Mouse (Mus musculus): Measurements from ENCODE around the gene Col6a4. TPM values are rescaled to one million over a fixed set of nuclear protein-coding genes. Genes with fewer than 3 reads are reported as not detected.

Gene Col6a4
- total RNA-seq, 4 experiments from 2014 or later, result not detected

DNA sequence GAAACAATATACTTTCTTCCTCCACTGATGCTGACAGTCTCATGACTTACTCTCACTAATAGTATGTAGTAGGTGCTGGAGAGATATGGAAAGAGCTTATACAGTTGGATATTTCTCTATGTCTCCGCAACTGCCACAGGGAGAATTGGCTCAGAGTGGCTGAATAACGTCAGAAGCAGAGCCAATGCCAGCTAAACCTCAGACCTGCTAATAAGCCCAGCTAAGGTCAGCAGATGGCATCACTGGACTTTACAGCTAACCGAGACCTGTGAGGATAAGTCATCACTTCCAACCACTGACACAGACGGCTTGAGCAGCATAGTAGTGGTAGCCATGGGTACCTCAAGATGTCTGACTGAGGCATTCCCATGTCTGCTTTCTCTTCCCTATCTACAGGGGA lies 22.6 kb downstream of the Col6a4 start:
- no peak for DNase-seq (ENCODE audit: low spot score in 2 of 2)

DNA sequence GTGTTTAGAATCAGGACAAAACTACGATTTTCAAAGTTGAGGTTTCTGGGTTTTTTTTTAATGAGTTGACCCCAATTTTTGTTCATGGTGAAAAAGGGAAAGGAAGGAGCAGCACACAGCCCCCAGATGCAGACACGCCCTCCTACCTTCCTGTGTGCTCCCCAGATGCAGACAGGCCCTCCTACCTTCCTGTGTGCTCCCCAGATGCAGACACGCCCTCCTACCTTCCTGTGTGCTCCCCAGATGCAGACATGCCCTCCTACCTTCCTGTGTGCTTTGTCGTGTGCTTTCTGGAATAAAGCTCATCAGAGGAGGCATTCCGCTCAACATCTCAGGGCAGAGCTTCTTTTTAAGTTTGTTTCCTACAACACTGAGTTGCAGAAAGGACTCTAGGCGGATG lies 24.9 kb downstream of the Col6a4 start:
- DNase-seq (ENCODE audit: low spot score in 2 of 2), result no peak

DNA sequence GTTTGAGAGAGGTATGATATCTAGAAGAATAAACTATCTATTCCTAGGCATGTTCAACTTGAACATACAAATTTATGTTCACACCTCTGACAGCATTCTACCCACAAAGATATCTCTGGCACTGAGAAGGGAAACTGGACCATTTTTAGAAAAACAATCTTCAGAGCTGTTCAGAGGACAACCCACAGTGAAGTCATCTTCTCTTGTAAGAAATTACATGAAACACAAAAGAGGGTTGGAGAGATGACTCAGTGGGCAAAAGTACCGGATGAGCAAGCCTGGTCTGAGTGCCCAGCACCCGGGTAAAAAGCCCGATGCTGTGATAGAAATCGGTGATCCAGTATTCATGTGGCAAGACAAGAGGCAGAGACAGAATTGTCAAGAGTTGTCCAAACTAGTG lies 43.1 kb downstream of the Col6a4 start:
- DNase-seq (ENCODE audit: low spot score in 2 of 2), result no peak

DNA sequence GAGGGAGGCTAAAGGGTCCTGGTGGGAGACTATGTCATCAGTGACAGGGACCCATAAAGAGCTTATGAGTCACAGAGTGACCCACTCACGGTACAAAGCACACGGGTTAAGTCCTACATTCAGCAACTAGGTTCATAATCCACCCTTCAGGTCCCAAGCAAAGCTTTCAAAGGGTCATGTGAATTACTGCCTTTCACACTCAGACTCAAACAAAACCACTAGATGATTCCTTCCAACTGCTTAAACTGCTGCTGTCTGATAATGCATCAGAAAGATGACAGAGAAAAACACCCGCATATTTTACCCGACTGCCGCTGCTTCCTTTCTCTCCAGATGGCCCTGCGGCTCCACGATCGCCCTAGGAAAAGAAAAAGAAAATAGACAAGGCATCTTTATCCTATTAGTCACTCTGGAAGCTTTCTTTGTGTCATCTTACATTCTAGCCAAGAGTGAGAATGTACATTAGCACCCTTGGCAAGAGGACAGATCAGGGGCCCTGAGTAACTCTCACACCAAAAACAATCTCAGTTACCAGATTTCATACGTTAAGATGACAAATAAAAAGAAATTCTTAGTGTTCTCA lies 52.6 kb downstream of the Col6a4 start:
- no peak for DNase-seq (ENCODE audit: low spot score in 2 of 2)

DNA sequence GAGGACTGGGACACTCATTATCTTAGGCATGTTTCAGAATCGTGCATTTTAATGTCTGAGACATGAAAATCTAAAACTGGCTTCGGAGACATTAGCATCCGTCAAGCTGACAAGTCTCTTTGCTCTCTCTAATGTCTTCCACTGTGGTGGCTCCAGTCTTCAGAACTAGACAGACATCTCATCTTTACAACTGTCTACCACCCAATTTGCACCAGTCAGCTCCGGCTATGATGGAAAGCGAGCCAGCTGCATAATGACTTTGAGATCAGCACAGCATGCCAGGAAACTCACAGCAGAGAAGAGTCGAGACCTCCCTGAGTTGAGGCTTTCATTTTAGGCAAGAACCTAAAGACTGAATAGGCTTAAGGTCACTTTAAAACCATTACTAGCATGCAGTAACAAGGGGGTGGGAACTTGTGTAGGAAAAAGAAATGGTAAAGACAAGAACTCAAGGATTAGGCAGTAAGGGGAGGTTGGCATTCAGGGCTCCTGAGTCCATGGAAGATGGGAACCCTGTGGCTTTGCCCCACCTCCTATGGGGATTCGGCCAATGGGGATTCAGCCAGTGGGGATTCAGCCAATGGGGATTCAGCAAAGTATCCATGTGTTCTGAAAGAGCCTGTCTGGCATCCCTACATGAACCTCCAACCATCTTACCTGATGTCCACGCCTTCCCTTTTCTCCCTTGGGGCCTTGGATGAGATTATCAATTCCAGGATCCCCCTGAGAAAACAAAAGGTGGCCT lies 56.5 kb downstream of the Col6a4 start:
- no peak for DNase-seq (ENCODE audit: low spot score in 2 of 2)

DNA sequence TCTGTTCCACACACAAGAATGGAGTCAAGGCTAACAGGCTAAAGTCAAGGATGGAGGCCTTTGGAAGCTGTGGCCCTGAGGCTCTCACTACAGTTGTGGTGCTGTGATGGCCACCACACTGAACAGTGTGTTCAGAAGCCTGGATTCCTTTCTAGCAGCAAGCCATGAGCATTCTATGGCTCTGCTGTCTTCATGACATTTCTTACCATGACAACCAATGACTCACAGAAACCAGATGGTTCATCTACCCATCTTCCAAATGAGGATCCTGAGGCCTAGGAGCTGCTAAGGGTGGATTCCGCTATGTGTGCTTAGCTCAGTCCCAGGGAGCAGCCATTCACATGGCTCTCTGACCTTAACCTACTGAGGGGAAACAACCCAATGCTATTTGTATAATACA lies 57.3 kb downstream of the Col6a4 start:
- no peak for DNase-seq (ENCODE audit: low spot score in 2 of 2)

DNA sequence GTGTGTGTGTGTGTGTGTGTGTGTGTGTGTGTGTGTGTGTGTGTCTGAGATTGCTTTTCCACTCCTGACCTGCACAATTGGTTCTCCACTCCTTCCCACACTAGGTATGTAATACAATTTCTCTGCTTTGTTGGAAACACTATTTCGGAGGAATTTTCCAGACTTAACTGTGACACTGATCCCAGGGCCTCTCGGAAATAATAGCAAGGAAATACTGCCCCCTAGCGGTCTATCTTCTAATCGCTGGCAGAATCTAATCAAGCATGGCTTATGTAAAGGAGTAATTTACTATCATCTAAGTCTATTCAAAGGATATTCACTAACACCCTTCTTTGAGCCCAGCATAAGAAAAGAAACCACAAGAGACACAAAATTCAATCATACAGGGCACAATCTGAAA lies 57.7 kb downstream of the Col6a4 start:
- DNase-seq (ENCODE audit: low spot score in 2 of 2), result no peak

DNA sequence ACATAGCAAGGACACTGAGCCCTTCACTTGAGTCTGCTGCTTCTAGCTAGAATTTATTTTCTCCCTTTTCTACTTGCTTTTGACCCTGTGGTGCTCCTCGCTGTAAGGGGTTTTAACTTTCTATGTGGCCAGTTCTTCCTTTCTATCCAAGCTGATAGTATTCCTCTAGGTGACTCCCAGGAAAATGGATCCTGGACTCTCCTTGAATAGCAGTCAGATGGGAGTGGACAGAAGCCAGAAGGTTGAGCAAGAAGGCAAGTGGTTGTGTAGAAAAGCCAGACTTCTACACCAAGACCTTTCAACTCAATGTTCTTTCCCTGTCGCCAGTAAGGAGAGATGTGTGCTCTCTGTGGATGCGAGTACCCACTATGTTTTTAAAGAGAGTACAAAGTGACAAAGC lies 80.9 kb downstream of the Col6a4 start:
- no peak for DNase-seq (ENCODE audit: low spot score in 2 of 2)

DNA sequence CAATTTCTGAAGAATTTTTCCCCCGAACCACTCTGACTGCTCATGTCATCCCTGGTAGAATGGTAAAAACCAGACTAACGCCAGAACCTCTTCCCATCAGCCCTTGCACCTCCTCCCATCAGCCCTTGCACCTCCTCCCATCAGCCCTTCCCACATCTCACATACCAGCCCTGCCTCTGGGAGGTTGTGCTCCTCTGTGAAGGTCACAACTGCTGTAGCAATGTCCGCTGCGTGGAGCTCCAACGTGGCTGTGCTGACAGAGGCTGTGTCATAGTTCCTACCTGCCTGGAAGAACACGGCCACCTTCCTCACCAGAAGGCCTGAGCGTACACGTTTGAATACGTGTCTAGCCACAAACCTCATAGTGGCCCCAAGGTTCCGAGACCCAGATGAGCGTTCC lies 83.4 kb downstream of the Col6a4 start:
- no peak for DNase-seq (ENCODE audit: low spot score in 2 of 2)

DNA sequence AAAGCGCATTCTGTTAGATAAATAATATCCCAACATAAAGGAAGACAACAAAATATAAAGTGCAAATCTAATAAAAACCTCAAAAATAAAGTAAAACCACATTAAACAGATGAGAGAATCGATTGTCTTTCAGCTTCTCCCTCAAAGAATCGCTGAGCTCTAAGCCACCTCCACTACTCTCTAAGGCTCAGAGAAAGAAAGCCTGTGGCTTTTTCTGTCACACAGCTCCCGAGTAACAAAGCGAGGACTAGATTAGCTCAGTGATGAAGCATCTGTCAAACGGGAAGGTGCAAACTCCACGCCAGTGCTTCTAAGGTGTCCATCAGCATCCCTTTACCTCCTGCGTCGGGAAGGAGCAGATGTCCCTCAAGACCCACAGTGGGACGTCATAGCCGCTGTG lies 98.6 kb downstream of the Col6a4 start:
- no peak for DNase-seq (ENCODE audit: low spot score in 2 of 2)

DNA sequence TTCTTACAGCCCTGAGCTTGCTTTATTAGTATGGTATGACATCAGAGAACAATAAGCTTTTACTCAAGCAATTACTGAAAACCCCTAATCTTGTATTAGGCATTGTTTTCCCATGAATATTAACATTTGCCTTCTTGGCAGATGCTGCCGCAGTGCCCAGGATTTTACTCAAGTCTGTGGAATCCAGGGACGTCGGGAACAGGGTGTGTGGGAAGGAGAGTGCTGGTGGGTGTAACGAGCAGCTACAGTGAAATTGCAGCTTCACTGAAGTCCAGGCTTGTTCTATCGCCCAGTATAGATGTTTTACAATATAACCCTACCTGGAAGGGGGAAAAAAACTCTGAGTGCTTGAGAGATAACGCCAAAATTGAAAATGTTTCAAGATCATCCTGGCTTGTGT lies 104.2 kb downstream of the Col6a4 start:
- no peak for DNase-seq (ENCODE audit: low spot score in 2 of 2)

DNA sequence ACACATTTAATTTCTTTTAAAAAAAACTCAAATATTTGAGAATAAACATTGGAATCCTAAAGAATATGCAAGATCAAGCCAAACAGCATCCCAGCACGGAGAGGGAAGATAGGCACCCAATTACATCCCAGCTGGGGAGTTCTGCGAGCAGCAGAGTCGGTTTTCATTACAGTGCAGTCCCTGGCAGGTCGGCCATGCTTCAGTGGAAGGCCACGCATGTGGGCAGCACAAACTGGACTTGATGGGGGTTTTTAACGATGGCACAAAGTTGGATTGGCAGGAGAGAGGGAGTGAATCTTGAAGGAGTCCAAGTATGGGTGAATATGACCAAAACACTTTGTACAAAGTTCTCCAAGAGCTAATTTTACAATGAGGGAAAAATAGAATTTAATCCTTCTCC lies 106.5 kb downstream of the Col6a4 start:
- DNase-seq (ENCODE audit: low spot score in 2 of 2), result no peak

DNA sequence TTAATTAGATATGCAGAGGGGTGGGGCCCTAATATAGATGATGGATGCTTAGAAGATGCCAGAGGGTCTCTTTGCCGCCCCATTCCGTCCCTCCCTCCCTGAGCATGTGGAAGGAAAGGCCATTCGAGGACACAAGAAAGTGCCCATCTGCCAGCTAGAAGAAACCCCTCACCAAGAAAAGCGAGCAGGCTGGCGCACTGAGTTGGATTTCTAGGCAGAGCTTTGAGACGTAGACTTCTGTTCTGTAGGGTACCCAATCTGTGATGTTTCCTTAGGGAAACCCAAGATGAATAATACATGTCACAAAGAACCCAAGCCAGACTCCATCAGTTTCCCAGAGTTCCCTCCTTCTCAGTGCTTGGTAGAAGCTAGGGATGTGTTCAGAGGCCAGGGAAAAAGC lies 107.1 kb downstream of the Col6a4 start:
- no peak for DNase-seq (ENCODE audit: low spot score in 2 of 2)

DNA sequence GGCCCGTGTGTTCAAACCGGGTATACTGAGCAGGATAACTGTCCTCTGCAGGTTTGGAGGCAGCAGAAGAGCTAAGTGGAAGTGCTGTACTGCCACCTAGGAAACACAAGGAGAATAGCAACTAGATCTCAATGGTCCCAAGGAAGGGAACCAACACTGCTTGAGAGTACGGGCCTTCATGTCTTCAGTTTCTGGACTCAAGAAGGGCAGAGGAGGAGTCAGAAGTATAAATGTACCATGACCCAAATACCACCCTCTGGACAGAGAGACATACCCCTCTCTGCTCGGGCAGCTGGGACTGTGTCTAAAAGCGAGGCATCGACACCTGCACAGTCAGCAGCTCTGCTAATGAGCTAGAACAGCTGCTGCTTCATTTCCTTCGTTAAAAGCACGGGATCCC lies 108.5 kb downstream of the Col6a4 start:
- no peak for DNase-seq (ENCODE audit: low spot score in 2 of 2)

DNA sequence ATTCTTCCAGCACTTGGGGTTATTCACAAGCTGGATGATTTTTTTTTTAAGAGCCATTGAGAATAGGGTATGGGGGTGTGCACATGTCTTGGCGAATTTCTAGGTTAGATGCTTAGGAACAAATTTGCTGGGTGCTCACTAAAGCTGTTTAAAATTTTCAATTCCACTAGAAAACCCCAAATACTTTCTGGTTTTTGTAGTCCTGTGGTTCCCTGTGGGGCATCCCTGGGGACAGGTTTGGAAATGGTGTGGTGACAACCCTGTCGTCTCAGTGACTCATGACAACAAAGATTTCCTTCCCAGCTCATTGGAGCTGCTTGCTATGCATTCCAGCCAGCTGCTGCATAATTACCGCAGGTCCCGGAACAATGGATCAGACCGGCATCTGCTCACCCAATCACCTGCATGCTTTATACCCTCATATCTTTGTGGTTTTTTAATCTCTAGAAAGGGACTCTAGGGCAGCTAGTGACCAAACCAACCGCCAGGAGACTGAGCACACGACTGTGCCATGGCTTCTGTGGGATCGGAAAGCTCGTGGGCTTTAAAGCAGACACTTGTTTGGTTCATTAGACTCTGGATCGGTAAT lies 111.6 kb downstream of the Col6a4 start:
- no peak for DNase-seq (ENCODE audit: low spot score in 2 of 2)

DNA sequence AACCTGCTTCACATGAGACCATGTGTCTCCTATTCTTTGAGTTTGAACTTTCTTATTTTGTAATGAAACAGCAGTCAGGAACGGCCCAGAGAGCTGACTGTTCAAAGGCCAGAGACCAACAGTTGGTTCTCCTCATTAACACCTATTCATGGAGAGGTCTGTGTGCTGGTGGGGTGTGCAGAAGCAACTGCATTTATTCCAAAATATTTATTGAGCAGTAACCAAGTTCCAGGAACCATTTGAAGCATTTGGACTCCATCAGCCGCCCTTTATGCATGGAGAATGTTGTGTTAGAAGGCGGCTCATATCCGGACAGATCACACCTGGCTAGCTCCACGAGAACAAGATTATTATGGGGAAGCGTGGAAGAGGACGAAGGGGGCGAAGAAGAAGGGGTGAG lies 118.1 kb downstream of the Col6a4 start:
- no peak for DNase-seq (ENCODE audit: low spot score in 2 of 2)

DNA sequence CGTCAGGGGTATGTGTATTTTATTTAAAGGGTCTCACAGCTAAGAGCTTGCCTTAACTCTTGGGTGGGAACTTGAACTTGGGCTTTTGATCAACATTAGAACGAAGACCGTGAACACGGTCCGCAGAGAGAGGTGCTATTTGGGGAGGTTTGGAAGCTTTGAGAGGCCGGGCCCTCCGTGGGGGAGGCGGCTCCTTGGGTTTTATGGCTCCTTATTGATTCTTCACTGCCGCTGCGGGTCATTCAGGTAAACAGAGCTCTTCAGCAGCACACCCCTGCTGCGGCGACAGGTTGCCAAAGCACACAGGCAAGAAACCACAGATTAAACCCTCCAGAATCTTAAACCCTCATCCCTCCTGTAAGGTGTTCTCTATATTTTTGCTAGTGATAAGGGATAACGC lies 119.7 kb downstream of the Col6a4 start:
- no peak for DNase-seq (ENCODE audit: low spot score in 2 of 2)

DNA sequence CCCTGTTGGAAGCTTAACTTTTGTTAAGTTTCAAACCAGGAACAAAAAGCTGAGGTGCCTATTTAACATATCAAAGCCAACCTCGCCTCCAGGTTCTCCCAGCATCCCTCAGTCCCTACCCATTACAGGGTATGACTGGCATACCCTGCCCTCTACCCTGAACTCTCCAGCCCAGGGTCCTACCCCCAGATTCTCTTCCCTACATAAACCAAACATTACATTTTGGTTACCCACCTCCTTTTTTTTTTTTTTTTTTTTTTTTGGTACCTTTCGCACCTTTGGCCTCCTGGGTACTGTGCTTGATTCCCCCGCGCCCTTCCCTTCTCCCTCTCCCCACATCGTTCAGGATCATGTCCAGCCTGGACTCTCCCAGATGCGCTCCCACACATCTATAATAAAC lies 120.3 kb downstream of the Col6a4 start:
- DNase-seq (ENCODE audit: low spot score in 2 of 2), result no peak

DNA sequence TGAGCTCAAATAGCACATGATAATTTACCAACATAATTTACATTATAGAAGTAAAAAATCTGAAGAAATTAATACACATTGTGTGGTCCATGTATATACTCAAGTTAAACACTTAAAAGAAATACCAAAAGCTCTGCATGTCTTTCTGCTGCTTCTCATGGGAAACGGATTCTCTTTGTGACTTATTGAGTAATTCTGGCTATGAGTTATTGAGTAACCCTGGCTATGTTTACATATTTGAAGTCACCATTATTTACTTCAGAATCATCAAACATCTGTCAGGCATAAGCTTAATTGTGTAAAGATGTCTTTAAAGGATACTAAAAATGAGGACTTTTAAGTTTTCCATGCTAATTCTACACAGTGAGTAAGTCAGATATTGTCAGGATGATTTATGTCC lies 122.8 kb downstream of the Col6a4 start:
- DNase-seq (ENCODE audit: low spot score in 2 of 2), result no peak

DNA sequence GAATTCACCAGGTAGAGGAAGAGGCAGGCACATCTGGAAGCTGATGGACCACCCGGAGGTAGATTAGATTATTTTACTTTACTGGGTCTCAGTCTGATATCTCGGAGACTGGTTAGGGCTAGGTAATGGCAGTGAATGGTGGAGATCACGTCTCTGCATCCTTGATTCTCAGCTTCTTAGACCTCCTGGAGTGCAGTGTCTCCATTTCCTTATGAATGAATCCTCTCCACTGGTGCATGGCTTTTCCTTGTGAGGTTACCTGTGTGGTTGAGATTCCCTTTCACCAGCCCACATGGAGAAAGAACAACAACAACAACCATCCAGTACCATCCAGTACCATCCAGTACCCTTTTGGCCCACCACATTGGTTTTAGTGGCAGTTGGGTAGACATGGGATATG lies 124.6 kb downstream of the Col6a4 start:
- DNase-seq (ENCODE audit: low spot score in 2 of 2), result no peak

DNA sequence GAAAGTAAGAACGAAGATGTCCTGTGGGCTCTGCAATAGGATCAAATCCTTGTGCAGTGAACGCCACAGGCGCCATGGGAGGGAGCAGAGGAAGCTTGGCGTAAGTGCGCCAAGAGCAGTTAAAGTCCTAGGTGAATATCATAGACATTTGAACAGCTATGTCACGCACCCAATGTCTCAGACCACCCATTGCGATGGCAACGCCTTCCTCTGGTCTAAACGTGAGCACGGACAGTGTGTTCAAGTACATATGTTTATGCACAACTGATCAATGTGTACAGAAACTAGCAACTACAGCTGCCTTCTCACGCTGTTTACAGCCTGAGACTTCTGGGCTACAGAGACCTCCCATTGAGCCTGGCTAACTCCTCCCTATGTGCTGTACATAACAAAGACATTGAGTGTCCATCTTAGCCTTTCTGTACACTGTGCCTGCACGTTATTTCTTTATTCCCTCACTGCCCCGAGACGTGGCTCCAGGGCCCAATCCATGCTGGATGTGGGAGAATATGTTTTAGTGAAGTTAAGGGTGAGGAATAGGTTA lies 125.2 kb downstream of the Col6a4 start:
- DNase-seq (ENCODE audit: low spot score in 2 of 2), result no peak

DNA sequence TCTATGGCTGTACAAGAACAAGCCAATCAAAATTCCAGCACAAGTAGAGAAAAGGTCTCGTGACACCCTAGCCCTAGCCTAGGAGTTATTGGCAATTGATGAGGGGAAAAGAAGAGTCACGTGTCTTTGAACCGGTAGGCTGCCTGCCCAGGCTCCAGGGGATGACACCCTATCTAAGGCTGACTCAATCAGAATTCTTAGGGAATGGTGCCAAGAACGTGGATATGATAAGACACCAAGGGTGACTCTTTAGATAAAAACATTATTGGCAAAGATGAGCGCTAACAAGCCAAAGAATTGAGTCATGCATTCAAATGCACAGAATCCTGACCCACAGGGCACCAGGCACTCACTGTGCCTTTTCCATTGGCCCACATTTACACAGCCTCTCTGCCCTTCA lies 125.7 kb downstream of the Col6a4 start:
- DNase-seq (ENCODE audit: low spot score in 2 of 2), result no peak

DNA sequence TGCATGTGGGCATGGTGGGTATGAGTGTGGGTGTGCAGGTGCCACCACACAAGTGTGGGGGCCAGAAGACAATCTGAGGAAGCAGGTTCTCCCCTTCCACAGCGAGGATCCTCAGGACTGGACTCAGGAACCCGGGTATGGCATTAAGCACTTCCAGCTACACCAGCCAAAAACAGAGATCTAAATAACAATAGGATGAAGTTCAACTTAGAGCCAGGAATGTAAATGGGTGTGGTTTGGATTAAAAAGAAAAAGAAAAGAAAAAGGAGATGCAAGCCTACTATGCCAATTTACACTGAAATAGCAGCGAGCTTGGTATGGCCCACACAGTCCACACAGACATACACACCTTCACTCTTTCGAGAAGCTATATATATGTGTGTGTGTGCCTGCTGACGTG lies 128.6 kb downstream of the Col6a4 start:
- no peak for DNase-seq (ENCODE audit: low spot score in 2 of 2)
